Mouse (Mus musculus) central nervous system, embryonic 18 days (tissue): ENCODE data around the gene Hectd3. TPM values are rescaled to one million over a fixed set of nuclear protein-coding genes. Genes with fewer than 3 reads are reported as not detected.

Source experiments
- polyA plus RNA-seq: library from polyadenylated mRNA; depleted of rRNA; stranded (reverse); fragments of >200 nt; gene quantifications from 2 replicates; pipeline ENCODE4 v1.2.3, GENCODE M21; 2012; rRNA removed

Gene Hectd3
- polyA plus RNA-seq = 52.1 and 54.9 TPM in 2 replicates

GRCm38 (mm10) chr4:116995131-116995797 lies at the start of gene Hectd3:
Gene Hectd3 (plus strand): TSS chr4:116995317.

GRCm38 (mm10) chr4:116993672-116994621 lies 1.2 kb upstream of the Hectd3 start, which contains the start of gene Urod:
Gene Urod (minus strand): TSS chr4:116994413.

GRCm38 (mm10) chr4:117019206-117020134 lies 24.4 kb downstream of the Hectd3 start, which contains the start of gene Eif2b3:
Gene Eif2b3 (plus strand): TSS chr4:117019402.

Other genes with a start within 250 kb of the Hectd3 start
- 35.6 and 39.3 TPM in 2 replicates for gene Toe1, start 187.7 kb upstream of the Hectd3 start, polyA plus RNA-seq
- gene Mutyh, start 187.6 kb upstream of the Hectd3 start, polyA plus RNA-seq = 12.8 and 13.0 TPM in 2 replicates
- gene Hpdl, start 173.6 kb upstream of the Hectd3 start, polyA plus RNA-seq = 0.38 and 0.84 TPM in 2 replicates
- 13.5 and 15.7 TPM in 2 replicates for gene Zswim5, start 117.9 kb upstream of the Hectd3 start, polyA plus RNA-seq
- gene Urod, start 904 bp upstream of the Hectd3 start, polyA plus RNA-seq = 40.6 and 40.9 TPM in 2 replicates
- gene Eif2b3, start 24.1 kb downstream of the Hectd3 start, polyA plus RNA-seq = 27.9 and 28.7 TPM in 2 replicates
- gene Ptch2, start 100.8 kb downstream of the Hectd3 start, polyA plus RNA-seq = 9.1 and 9.6 TPM in 2 replicates
- gene Btbd19, start 130.4 kb downstream of the Hectd3 start, polyA plus RNA-seq = 6.1 and 7.2 TPM in 2 replicates
- gene Tctex1d4, start 131.5 kb downstream of the Hectd3 start, polyA plus RNA-seq = 0.25 and 0.91 TPM in 2 replicates
- 20.0 and 21.2 TPM in 2 replicates for gene Plk3, start 138.6 kb downstream of the Hectd3 start, polyA plus RNA-seq
- 1,040 and 1,045 TPM in 2 replicates for gene Rps8, start 160.9 kb downstream of the Hectd3 start, polyA plus RNA-seq
- gene Kif2c, start 187.3 kb downstream of the Hectd3 start, polyA plus RNA-seq = 6.9 and 7.0 TPM in 2 replicates